Mouse (Mus musculus): ENCODE results near the gene Cckar.
"Not testable (repeated sequence)": the region's sequence is repeated elsewhere in the genome, so short reads cannot be mapped to it uniquely, and the experiment has no call there.

Gene Cckar

GRCm38 (mm10) chr5:53707235-53708177 is at the start of gene Cckar:
TSS of gene Cckar (minus strand) at chr5:53707705.
- peak; percentile 58 to 76 for DNase-seq

GRCm38 (mm10) chr5:53744061-53744460 is 36.6 kb upstream of the Cckar start:
- DNase-seq, result no peak

DNA sequence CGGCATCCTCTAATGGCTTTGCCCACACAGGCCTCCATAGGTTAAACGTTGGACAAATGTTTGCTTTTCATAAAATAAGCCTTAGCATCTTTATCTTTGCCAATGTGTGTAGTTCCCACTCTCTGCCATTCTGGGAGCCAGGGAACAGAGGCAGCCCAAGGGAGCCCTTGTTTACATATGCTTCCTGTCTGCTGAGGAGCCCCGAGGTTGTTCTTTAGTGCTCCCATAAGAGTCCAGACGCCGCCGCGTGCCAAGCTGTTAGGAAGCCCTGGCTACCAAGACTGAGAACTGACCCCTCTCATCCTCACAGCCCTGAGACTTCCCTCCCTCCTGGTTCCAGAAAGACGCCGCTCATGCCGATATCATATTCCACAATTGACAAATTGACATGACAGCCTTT is 25.4 kb upstream of the Cckar start:
- DNase-seq, result no peak

DNA sequence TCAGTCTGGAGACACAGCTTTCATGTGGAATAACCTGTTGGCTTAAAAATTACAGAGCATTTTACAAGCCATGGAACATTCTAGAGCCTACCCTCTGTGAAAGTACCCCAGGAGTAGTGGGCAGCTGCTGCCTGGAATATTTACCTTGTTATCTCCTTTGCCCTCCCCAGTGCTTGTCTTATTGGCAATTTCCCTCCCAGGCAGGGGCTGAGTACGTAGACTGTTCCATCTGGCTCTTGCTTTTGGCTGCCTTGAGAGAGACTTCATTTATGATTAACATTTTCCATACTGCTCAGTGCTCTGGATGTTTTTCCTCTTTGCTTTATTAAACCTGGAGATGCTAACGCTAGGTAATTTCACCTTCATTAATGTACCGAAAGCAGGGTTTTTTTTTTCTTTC is 20.1 kb upstream of the Cckar start:
- DNase-seq, result no peak

DNA sequence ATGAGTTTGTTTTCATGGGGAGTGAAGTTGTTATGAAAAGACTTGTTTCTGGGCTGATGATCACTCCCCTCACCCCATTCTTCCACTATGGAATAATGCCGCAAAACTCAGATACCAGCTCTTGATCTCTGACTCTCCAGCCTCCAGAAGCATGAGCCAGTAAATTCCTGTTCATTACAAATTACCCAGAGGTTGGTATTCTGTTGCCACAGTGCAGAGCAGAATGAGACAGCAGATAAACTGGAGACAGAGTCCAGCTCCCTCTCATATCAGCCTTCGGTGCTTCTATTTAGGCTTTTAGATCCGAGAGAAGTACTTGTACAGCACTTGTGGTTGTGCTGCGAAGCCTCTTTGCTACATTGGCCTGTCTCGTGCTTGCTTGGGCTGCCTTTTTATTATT is 18.5 kb upstream of the Cckar start:
- no peak for DNase-seq

- no peak for DNase-seq
These were observed 9.0 kb upstream of the Cckar start for GRCm38 (mm10) chr5:53716462-53716861.

DNA sequence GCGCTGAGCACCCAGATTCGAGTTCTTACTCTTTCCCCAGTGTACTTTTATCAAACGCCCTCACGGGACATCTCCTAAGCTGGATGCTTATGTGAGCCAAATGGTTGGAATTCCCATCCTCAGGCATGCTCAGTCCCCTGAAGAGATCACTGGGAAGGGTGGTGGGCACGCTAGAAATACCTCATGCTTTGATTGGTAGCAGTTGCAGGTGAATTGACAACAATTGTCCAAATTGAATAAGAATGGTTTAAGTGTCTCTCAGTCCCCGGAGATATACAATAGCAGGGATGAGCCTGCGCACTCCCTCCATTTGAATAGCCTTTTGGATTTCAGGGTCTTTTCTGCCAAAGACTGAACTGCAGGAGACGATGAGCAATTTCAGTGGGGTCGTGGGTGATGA is 3.8 kb upstream of the Cckar start:
- no peak for DNase-seq

DNA sequence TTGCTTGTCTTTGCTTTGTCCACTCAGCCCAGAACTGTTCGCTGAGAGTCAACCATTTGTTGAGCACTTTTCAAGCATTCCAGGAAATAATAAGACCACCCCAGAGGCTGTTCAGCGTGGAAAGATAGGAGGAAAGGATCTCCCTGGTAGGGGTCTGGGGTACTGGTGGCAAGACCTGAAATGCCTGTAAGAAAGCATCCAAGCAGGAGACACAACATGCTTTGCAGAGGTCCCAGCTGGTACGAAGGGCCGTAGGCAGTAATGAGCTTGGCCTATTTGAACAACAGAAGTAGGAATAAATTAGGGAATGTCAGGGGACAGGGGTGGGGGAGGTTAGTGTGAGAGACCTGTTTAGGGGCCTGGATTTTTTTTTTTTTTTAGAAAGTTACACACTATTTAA is 686 bp upstream of the Cckar start:
- no peak for DNase-seq

DNA sequence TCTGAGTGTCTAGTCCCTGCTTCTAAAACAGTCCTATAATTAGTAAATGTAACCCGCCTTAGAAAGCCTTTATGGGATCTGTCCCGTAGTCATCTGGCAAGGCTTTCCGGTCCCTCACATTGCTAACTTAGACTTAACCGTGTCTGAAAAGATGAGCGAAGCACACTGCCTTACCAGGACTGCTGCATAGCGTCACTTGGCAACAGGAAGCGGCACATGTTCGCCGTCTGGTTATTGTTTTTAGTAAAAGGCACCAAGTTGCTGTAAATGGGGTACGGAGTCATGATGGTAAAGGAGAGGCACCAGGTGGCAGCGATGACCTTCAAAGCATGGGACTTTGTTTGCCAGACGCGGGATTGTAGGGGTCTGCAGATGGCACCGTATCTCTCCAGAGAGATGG is 4.8 kb downstream of the Cckar start:
- no peak for DNase-seq

DNA sequence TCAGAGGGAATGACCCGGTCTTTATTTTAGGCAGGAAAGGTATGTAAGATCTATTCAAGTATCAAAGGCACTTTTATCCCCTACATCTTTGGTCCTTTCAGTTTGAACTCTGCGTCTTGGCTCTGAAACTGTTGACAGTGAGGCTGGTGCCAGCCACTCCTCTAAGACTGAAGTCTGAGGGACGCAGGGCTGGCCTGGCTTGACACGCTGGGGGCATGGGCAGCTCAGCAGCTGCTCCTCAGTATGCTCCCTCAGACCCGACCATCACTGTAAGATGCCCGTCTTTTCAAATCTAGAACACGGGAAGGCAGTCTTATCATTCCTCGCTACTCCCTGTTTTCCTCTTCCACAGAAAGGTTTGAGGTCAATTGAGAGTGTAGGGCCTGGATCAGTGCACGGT is 9.7 kb downstream of the Cckar start:
- no peak for DNase-seq

- no peak for DNase-seq
These were observed 10.8 kb downstream of the Cckar start for GRCm38 (mm10) chr5:53696701-53697100.

GRCm38 (mm10) chr5:53692662-53693061 is 14.8 kb downstream of the Cckar start:
- no peak for DNase-seq

DNA sequence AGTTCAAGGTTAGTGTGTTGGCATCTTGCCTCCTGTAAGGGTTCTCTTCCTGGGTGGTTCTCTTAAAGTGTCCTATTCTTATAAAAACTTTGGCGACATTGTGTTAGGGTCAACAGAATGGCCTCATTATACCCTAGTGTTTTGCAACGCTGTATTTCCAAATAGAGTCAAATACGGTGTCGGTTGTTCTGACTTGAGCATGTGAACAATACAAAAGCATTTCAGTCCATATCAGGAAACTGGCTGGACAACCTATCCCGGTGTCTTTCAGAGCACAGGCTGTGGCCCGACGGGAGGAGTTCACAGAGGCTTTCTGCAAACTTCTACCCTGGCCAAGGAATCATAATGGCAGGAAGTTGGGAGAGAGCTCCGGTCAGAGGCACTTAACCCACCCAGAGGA is 15.4 kb downstream of the Cckar start:
- DNase-seq, result no peak

- no peak for DNase-seq
These were observed 15.9 kb downstream of the Cckar start for GRCm38 (mm10) chr5:53691577-53691976.

DNA sequence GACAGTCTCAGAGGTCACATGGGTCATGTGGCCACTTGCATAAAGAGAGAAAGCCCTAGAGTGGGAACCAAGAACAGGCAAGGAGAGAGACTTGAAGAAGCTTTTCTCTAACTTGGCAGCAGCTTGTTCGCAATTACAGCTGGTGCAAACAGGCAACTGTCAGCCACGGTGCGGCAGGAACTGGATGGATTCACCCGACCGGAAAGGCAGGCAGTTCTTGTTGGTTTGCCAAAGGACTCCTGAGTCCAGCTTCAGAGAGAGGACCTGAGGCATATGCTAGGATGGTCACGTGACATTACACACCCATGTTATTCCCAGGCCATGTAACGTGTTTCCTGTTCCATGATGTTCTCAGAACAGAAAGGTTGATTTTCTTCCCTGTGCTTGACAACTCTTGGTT is 19.2 kb downstream of the Cckar start:
- peak; percentile 17 to 20 for DNase-seq

DNA sequence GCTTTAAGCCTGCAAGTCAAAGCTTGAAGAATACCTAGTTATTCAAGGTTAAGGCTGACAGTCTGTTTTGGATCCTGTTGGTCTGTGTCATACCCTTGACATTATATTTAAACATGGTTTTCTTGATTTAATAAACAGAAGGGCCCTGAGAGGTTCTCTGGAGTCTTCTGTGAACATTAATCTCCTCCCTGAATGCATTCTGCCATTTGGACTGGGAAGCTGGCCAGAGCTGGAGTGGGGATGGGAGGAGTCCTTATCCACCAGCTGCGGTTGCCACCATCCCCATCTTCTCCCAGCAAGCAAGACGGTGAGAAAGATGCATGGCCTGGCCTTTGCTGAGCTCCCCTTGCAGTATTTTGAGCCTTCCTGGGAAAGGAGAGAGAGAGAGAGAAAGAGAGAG is 21.1 kb downstream of the Cckar start:
- DNase-seq, result peak in 1 of 2 experiments; percentile 22

DNA sequence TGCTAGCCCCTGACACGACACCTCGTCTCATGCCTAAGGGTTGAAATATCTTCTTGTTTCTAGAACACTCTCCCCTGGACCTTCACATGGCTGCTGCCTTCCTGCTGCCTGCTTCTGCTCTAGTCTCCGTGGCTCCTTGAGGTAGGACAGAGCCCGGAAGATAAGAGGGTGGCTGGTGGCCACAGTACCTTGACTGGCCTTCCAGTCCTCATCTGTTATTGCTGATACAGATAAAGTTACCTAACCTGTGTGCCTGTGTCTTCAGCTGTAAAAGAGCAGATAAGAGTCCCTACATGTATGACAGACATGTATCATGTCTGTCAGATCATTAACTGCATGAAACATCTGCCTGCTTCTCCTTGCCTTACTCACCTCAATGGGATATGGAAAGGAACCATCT is 21.9 kb downstream of the Cckar start:
- no peak for DNase-seq

- DNase-seq, result no peak
These were observed 23.1 kb downstream of the Cckar start for GRCm38 (mm10) chr5:53684417-53684816.

GRCm38 (mm10) chr5:53683916-53684315 is 23.6 kb downstream of the Cckar start:
- no peak for DNase-seq

DNA sequence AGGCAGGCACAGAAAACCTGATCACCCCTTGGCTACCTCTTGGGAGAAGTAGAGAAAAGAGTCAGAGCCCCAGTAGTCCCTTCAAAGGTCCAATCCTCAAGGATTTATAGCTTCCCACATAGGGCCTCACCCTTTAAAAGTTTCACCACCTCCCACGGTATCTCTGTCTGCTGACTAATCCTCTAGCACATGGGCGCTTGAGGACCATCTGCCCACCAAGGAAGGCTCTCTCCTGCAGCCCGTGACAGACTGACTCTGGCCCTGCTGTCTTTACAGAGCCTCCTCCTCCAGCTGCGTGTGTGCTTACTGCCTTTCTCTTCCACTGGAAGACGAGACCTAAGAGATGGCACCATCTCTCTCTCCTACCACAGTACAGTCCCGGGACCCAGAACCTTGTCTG is 27.9 kb downstream of the Cckar start:
- DNase-seq, result no peak

DNA sequence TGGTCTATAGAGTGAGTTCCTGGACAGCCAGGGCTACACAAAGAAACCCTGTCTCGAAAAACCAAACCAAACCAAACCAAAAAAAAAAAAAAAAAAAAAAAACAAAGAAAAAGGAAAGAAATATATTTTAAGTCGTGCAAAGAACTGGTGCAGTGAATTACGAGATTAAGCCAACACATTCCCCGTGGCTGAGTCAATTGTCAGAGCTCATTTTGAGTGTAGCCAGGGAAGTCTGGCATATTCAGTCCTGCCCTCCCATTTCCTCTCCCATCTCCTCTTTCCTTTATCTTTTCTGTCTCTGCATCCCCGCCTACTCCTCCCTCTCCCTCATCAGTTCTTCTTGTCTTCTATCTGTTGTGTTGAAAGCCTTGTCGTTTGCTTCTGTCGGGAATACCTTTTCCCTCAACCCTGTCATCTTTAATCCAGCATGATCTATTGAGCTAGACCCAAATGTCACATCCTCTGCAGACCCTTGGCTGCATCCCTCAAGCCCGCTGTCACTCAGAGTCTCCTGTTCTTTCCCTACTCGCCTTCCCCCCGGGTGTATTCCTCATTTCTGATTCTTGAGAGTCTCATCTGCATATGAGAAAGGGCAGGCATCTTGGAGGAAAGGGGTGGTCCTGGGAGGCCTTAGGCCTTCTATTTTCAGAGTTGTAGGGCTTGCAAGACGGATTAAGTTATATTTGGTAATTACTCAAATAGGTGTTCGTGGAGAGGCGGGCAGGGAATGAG is 29.3 kb downstream of the Cckar start:
- DNase-seq, result no peak

DNA sequence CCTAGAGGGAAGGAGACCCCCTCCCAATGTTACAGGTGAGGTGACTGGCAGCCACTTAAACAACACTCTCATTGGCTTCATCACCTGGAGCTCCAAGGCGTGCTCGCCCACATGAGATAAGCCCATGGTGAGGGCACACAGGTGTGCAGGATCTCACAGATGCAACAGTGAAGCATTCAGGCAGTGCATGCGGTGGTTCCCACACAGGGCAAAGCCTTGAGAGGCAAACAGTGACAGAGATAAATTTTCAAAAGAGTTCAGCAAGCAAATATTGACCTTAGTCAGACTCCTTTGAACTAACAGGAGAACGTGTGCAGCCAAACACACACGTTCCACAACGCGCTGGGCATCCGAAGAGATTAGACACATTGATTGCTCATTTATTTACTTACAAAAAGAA is 30.8 kb downstream of the Cckar start:
- no peak for DNase-seq

DNA sequence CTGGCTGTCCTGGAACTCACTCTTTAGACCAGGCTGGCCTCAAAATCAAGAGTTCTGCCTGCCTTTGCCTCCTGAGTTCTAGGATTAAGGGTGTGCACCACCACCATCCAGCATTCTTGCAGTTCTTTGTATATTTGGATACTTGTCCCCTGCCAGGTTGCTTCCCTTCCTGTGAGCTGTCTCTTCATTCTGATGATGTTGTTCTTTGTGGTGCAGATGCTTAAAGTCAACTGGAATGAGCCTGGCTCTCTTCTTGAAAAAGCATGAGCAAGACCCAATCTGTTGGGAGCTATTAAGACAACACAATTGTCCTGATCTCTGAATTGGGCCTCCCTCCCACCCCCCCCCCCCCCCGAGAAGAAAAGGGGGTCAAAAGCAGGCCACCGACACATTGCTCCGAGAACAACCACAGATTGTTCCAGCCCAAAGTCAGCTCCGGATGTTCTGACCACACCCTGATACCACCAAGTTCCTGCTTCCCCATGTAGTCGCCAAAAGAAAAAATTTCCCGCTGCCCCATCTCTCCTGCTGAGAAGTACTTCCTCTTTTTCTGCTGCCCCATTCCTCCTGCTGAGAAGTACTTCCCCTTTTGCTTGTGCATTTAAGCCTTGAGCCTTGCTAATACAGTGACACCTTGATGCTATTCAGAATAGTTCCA is 33.9 kb downstream of the Cckar start:
- DNase-seq, result not testable (repeated sequence)

DNA sequence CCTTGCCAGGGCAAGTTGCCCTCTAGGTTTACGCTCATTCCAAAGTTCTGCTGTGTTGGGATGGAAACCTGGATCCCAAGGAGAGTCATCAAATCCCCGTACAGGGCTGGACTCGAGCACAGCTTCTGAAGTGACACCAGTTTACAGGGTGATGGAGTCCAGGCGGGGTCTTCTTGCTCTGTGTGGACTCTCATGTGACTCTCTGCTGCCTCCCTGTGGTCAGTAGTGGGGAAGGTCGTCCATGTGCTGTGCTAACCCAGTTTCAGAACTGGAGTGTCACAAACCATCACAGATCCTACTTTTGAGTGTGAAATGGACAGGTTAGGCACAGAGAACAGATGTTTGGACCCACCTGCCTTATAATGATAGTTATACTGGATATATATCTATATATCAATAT is 35.2 kb downstream of the Cckar start:
- peak; percentile 84 to 87 for DNase-seq
